Mouse (Mus musculus) heart, embryonic 15.5 days (tissue): ENCODE data around the gene 6030498E09Rik. TPM values are rescaled to one million over a fixed set of nuclear protein-coding genes. Genes with fewer than 3 reads are reported as not detected.

Experiments used
- ATAC-seq: fragments of 200-750 bp; cut with Nextera tagmentation; replicated peaks from 2 replicates; pipeline ENCODE4 v1.8.0; 2017; ENCODE audit warnings: low read depth, moderate TSS enrichment; ENCODE audit not compliant: insufficient number of reproducible peaks, insufficient read depth, low FRiP score
- H3K27ac ChIP-seq: fragments of 300-500 bp; sonication (generic); 2 replicates; pipeline ENCODE4 v1.5.1; 2015; ENCODE audit warnings: mild to moderate bottlenecking, inconsistent platforms
- H3K27me3 ChIP-seq: fragments of 300-500 bp; sonication (generic); 2 replicates; pipeline ENCODE4 v1.6.1; 2015; ENCODE audit warnings: inconsistent platforms
- H3K36me3 ChIP-seq: fragments of 300-500 bp; sonication (generic); 2 replicates; pipeline ENCODE4 v1.6.1; 2015; ENCODE audit warnings: mild to moderate bottlenecking, inconsistent platforms
- H3K4me1 ChIP-seq: fragments of 300-500 bp; sonication (generic); replicated peaks from 2 replicates; pipeline ENCODE4 v1.6.1; 2015; ENCODE audit warnings: inconsistent platforms
- H3K4me2 ChIP-seq: fragments of 300-500 bp; sonication (generic); 2 replicates; pipeline ENCODE4 v1.6.1; 2015; ENCODE audit warnings: inconsistent platforms, mild to moderate bottlenecking, moderate library complexity
- H3K4me3 ChIP-seq: fragments of 300-500 bp; sonication (generic); 2 replicates; pipeline ENCODE4 v1.5.1; 2015; ENCODE audit warnings: mild to moderate bottlenecking, inconsistent platforms
- H3K9ac ChIP-seq: fragments of 300-500 bp; sonication (generic); 2 replicates; pipeline ENCODE4 v1.6.1; 2015; ENCODE audit warnings: mild to moderate bottlenecking, inconsistent platforms
- H3K9me3 ChIP-seq: fragments of 300-500 bp; sonication (generic); replicated peaks from 2 replicates; pipeline ENCODE4 v1.6.1; 2016; ENCODE audit warnings: inconsistent platforms
- WGBS: fragments of 180-500 bp; shearing (Covaris S2); methylation state at CpG from one replicate; pipeline ENCODE4 v1.1.7; 2015; ENCODE audit warnings: mixed read lengths; 5-methylcytosine and 5-hydroxymethylcytosine counted together
- polyA plus RNA-seq: library from polyadenylated mRNA; unstranded; fragments of >200 nt; fragmentation: Nextera tagmentation; extraction: Ambion mirVana; gene quantifications from 2 replicates; pipeline ENCODE4 v1.2.1, GENCODE M21; 2015

Gene 6030498E09Rik
- 1.6 TPM in 2 replicates for polyA plus RNA-seq

DNA sequence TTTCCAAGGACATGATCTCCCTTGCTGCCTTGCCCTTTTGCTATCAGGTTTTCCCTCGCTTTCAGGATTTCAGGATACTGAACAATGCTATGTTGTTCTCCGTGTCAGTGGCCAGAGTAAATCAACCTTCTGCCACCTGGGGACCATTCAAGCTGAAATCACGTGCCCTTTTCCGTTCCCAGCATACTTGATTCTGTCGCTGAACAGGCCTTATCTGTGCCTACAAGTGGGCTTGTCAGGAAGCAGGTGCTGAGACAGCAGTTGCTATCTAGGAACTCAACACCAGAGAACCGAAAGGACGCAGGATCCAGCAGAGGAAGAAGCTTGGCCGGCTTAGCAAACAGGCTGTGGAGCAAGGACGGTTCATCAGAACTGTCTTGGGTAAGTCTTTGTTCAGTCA lies at the start of gene 6030498E09Rik:
TSS of gene 6030498E09Rik (plus strand) at position 194 of the 400 bp plus-strand sequence.
- 30% methylated on average over 9 of the region's 9 CpGs for WGBS
- no peaks in the 10 kb centered on the region for H3K27me3 ChIP-seq
- H3K4me1 ChIP-seq: no peaks in the 10 kb centered on the region; the same call in 1 of the 2 replicates
- peak within 1 kb of the TSS; percentile 31 for H3K27ac ChIP-seq
- H3K9ac ChIP-seq: no peak within 1 kb of the TSS
- no peaks in the 10 kb centered on the region for H3K36me3 ChIP-seq
- H3K4me3 ChIP-seq: no peak within 1 kb of the TSS
- H3K4me2 ChIP-seq: peak within 1 kb of the TSS; percentile 34
- H3K9me3 ChIP-seq: no peaks in the 10 kb centered on the region
- ATAC-seq: 0 out of 2 replicates have a peak, but pooled peaks have one; percentile 62

GRCm38 (mm10) chrX:38730081-38730480 lies 42.4 kb upstream of the 6030498E09Rik start:
- ATAC-seq: no peak
- Histone ChIP-seq H3K27ac (no peak overlapping the region), H3K27me3 (no peaks in the 10 kb centered on the region), H3K36me3 (no peaks in the 10 kb centered on the region), H3K4me1 (no peaks in the 10 kb centered on the region), H3K4me3 (no peak overlapping the region), H3K9ac (no peak overlapping the region), H3K9me3 (no peaks in the 10 kb centered on the region), H3K4me2 (no peak overlapping the region)
- 59% methylated on average over 5 of the region's 5 CpGs for WGBS

GRCm38 (mm10) chrX:38730639-38731038 lies 41.8 kb upstream of the 6030498E09Rik start:
- H3K9me3 ChIP-seq: no peaks in the 10 kb centered on the region
- H3K9ac ChIP-seq: no peak overlapping the region
- no peaks in the 10 kb centered on the region for H3K36me3 ChIP-seq
- 60% methylated on average over 2 of the region's 2 CpGs for WGBS
- no peaks in the 10 kb centered on the region for H3K27me3 ChIP-seq
- no peak overlapping the region for H3K4me3 ChIP-seq
- H3K4me2 ChIP-seq: no peak overlapping the region
- no peak for ATAC-seq
- H3K27ac ChIP-seq: no peak overlapping the region
- H3K4me1 ChIP-seq: no peaks in the 10 kb centered on the region

DNA sequence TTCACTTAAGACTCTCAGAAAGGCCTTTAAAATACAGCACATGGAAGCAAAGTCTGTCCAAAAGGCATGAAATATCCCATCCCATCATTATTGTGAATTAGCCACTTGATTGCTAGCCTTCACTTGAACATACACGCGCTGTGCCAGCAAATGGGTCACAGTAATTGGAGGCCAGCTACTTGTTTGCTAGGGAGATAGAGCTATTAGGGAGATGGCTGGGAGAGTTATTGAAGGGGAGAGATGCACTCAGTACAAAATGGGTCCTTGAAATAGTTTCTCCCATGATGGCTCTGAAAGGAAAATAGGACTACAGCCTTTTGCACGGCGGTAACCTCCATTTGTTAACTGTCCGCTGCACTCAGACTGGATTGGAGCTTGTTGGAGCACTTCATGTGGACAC lies 38.8 kb upstream of the 6030498E09Rik start:
- no peak for ATAC-seq
- H3K9ac ChIP-seq: no peak overlapping the region
- no peaks in the 10 kb centered on the region for H3K36me3 ChIP-seq
- H3K27me3 ChIP-seq: no peaks in the 10 kb centered on the region
- no peaks in the 10 kb centered on the region for H3K4me1 ChIP-seq
- no peak overlapping the region for H3K27ac ChIP-seq
- H3K9me3 ChIP-seq: no peaks in the 10 kb centered on the region
- H3K4me3 ChIP-seq: no peak overlapping the region
- WGBS: 91% methylated on average over 5 of the region's 5 CpGs
- no peak overlapping the region for H3K4me2 ChIP-seq

- no peak overlapping the region for H3K9ac ChIP-seq
- WGBS: 45% methylated on average over 13 of the region's 13 CpGs
- no peaks in the 10 kb centered on the region for H3K9me3 ChIP-seq
- no peak overlapping the region for H3K27ac ChIP-seq
- no peaks in the 10 kb centered on the region for H3K36me3 ChIP-seq
- no peak overlapping the region for H3K4me3 ChIP-seq
- no peak overlapping the region for H3K4me2 ChIP-seq
- no peaks in the 10 kb centered on the region for H3K4me1 ChIP-seq
- H3K27me3 ChIP-seq: no peaks in the 10 kb centered on the region
- no peak for ATAC-seq
These were observed 37.3 kb upstream of the 6030498E09Rik start for GRCm38 (mm10) chrX:38734916-38735880.

DNA sequence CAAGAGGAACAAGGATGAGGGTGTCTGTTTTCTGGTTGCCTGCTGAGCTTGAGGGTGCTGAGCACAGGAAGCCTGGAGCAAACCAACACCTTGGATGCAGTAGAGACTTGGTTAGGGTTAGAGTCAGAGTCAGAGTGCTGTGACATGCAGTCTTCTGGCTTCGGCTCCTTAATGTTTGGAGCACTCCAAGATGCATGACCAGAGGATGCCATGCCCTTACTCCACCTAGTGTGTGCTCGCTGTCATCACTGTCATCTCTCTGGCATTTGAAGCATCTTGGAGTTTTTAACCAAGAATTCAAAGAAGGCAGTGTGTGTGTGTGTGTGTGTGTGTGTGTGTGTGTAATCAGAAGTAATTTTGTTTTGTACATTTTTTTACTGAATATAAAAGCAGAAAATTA lies 1.0 kb upstream of the 6030498E09Rik start:
- WGBS: 55% methylated on average over 2 of the region's 2 CpGs
- no peaks in the 10 kb centered on the region; the same call in 1 of the 2 replicates for H3K4me1 ChIP-seq

GRCm38 (mm10) chrX:38771886-38772285 lies 585 bp upstream of the 6030498E09Rik start:
- WGBS: 28% methylated on average over 3 of the region's 3 CpGs
- Histone ChIP-seq H3K4me1 (no peaks in the 10 kb centered on the region; the same call in 1 of the 2 replicates), H3K4me2 (no peak overlapping the region), H3K27me3 (no peaks in the 10 kb centered on the region), H3K27ac (no peak overlapping the region), H3K9me3 (no peaks in the 10 kb centered on the region), H3K4me3 (no peak overlapping the region), H3K9ac (no peak overlapping the region), H3K36me3 (no peaks in the 10 kb centered on the region)
- no peak for ATAC-seq

More for the DNA sequence above, 1.0 kb upstream of the 6030498E09Rik start:
- H3K9me3 ChIP-seq: no peaks in the 10 kb centered on the region
- ATAC-seq: no peak
- no peak overlapping the region for H3K4me2 ChIP-seq
- H3K9ac ChIP-seq: no peak overlapping the region
- no peaks in the 10 kb centered on the region for H3K27me3 ChIP-seq
- H3K27ac ChIP-seq: no peak overlapping the region
- H3K4me3 ChIP-seq: no peak overlapping the region
- no peaks in the 10 kb centered on the region for H3K36me3 ChIP-seq

DNA sequence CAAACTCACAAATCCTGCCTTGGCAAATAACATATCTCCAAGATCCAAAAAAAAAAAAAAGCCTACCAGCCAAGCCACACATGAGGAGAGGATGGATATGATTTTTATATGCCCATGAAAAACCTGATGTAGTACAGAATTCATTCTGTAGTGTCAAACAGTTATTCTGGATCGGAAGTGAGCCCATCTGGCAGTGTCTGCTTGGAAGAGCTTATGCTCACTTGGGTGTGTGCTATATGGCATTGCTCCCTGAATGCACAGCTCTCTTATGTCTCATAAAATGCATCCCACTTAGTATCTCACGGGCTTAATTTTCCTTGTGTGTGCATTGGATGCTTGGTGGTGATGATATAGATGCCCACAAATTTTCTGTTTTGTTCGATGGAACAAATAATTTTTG lies 21.9 kb downstream of the 6030498E09Rik start:
- Histone ChIP-seq H3K27me3 (no peaks in the 10 kb centered on the region), H3K4me2 (no peak overlapping the region), H3K9me3 (no peaks in the 10 kb centered on the region), H3K9ac (no peak overlapping the region), H3K36me3 (no peaks in the 10 kb centered on the region), H3K4me1 (no peaks in the 10 kb centered on the region), H3K27ac (no peak overlapping the region), H3K4me3 (no peak overlapping the region)
- no peak for ATAC-seq
- WGBS: 67% methylated on average over 3 of the region's 3 CpGs

DNA sequence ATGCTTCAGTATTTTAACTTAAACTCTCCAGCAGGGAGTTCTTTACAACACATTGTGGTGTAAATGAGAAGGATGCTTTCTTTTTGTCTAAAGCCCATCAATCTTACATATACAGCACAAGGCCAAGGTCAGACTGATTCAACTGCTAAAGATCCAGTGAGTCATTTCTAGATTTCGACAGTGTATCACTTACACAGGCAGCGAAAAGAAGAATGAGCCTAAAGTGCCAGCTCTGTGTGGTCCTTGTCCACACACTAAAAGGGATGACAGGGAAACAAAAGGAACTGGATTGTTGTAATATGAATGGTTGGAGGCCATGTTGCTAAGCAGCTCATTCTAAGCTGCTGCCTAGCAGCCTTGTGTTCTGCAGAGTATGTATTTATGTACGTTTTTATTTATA lies 41.5 kb downstream of the 6030498E09Rik start:
- Histone ChIP-seq H3K9me3 (no peaks in the 10 kb centered on the region), H3K27me3 (no peaks in the 10 kb centered on the region), H3K27ac (no peak overlapping the region), H3K4me3 (no peak overlapping the region), H3K4me2 (no peak overlapping the region), H3K4me1 (no peaks in the 10 kb centered on the region), H3K36me3 (no peaks in the 10 kb centered on the region), H3K9ac (no peak overlapping the region)
- no peak for ATAC-seq
- whole genome bisulfite sequencing: 62% methylated on average over 3 of the region's 3 CpGs

- Histone ChIP-seq H3K27me3 (no peaks in the 10 kb centered on the region), H3K4me3 (no peak overlapping the region), H3K9ac (no peak overlapping the region), H3K4me1 (no peaks in the 10 kb centered on the region), H3K4me2 (no peak overlapping the region), H3K27ac (no peak overlapping the region), H3K9me3 (no peaks in the 10 kb centered on the region), H3K36me3 (no peaks in the 10 kb centered on the region)
- 31% methylated on average over 3 of the region's 3 CpGs for WGBS
- no peak for ATAC-seq
These were observed 44.4 kb downstream of the 6030498E09Rik start for GRCm38 (mm10) chrX:38816841-38817240.

DNA sequence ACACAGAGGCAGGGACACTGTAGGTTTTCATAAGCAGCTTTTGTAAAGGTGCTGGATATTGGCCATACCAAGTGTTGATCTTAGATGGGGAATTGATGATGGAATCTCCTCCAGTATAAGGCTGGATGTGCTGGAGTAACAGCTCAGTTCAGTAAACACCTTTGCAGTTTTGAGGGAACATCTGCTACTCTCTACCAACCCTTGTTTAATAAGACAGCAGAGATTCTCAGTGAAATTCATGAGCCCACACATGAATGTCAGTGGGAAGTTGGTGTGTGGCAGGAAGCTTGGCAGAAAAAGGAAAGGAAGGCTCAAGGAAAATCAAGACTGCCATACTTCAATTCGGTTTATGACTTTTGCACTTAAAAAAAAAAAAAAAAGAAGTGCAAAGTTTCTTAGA lies 186.1 kb downstream of the 6030498E09Rik start:
- Histone ChIP-seq H3K9ac (no peak overlapping the region), H3K36me3 (no peaks in the 10 kb centered on the region), H3K4me2 (no peak overlapping the region), H3K4me1 (no peaks in the 10 kb centered on the region), H3K27me3 (no peaks in the 10 kb centered on the region), H3K27ac (no peak overlapping the region), H3K9me3 (no peaks in the 10 kb centered on the region), H3K4me3 (no peak overlapping the region)
- 59% methylated on average over 1 of the region's 1 CpGs for WGBS
- no peak for ATAC-seq

DNA sequence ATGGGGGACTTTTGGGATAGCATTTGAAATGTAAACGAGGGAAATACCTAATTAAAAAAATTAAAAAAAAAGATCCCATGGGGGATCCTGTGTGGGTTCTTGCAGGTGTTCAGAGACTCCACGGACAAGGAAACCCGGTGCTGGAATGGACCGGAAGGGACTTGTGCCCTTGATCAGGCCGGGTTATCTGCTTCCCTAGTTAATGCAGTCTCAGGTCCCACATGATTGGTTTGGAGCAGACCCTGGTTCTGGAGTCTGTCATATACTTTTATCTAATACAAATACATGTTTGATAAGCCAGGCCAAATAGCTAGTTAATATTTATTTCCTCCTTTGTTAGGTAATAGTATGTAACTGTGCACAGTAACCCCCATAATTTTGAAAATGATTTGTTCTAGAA lies 223.8 kb downstream of the 6030498E09Rik start:
- no peaks in the 10 kb centered on the region for H3K36me3 ChIP-seq
- no peaks in the 10 kb centered on the region for H3K9me3 ChIP-seq
- H3K9ac ChIP-seq: no peak overlapping the region
- 73% methylated on average over 5 of the region's 5 CpGs for WGBS
- H3K4me1 ChIP-seq: no peaks in the 10 kb centered on the region
- H3K4me2 ChIP-seq: no peak overlapping the region
- no peak for ATAC-seq
- H3K27ac ChIP-seq: no peak overlapping the region
- H3K4me3 ChIP-seq: no peak overlapping the region
- no peaks in the 10 kb centered on the region for H3K27me3 ChIP-seq
